Mouse (Mus musculus) thymus, adult 2 months (tissue): Measurements from ENCODE around the gene Ptprs. TPM values are rescaled to one million over a fixed set of nuclear protein-coding genes. Genes with fewer than 3 reads are reported as not detected.
A peak's percentile ranks its signal among the peaks of the same experiment; 100 is the strongest.
"Not testable (repeated sequence)": the region's sequence is repeated elsewhere in the genome, so short reads cannot be mapped to it uniquely, and the experiment has no call there.

ENCODE experiments used
- DNase-seq: peaks from one replicate; pipeline ENCODE4 v3.0.0; 2021
- H3K27ac ChIP-seq: fragments of 200-500 bp; 2 replicates; pipeline ENCODE4 v1.5.1; 2012; ENCODE audit warnings: low read length, control low read depth; ENCODE audit not compliant: control insufficient read depth, insufficient read depth
- H3K27me3 ChIP-seq: fragments of 200-500 bp; 2 replicates; pipeline ENCODE4 v1.6.1; 2012; ENCODE audit warnings: mild to moderate bottlenecking, low read length, moderate library complexity, mixed read lengths; ENCODE audit not compliant: control insufficient read depth, insufficient read depth
- H3K36me3 ChIP-seq: fragments of 200-500 bp; 2 replicates; pipeline ENCODE4 v1.6.1; 2012; ENCODE audit warnings: mild to moderate bottlenecking, low read length, moderate library complexity; ENCODE audit not compliant: control insufficient read depth, insufficient read depth
- H3K4me1 ChIP-seq: fragments of 200-500 bp; replicated peaks from 2 replicates; pipeline ENCODE4 v1.6.1; 2012; ENCODE audit warnings: low read length; ENCODE audit not compliant: control insufficient read depth, insufficient read depth
- H3K4me3 ChIP-seq: fragments of 200-500 bp; 2 replicates; pipeline ENCODE4 v1.5.1; 2012; ENCODE audit warnings: mild to moderate bottlenecking, low read length, control low read depth, moderate library complexity; ENCODE audit not compliant: control insufficient read depth, insufficient read depth
- CTCF ChIP-seq: fragments of 200-500 bp; IDR thresholded peaks from 2 replicates; pipeline ENCODE4 v1.5.1; 2012; ENCODE audit warnings: mild to moderate bottlenecking, control low read depth, low read length, moderate library complexity, borderline replicate concordance; ENCODE audit not compliant: control insufficient read depth, poor library complexity, insufficient read depth; ENCODE audit errors: extremely low read depth
- POLR2A ChIP-seq: fragments of 200-500 bp; IDR thresholded peaks from 2 replicates; pipeline ENCODE4 v1.6.1; 2012; ENCODE audit warnings: mild to moderate bottlenecking, low read length, control low read depth, moderate library complexity; ENCODE audit not compliant: control insufficient read depth, poor library complexity, insufficient read depth; ENCODE audit errors: extremely low read depth
- WGBS: fragments of 180-500 bp; shearing (Covaris S2); methylation state at CpG from one replicate; pipeline ENCODE4 v1.1.7; 2018; 5-methylcytosine and 5-hydroxymethylcytosine counted together
- polyA plus RNA-seq: library from polyadenylated mRNA; depleted of rRNA; stranded (reverse); fragments of >200 nt; gene quantifications from 2 replicates; pipeline ENCODE4 v1.2.3, GENCODE M21; 2012

The Ptprs gene
- polyA plus RNA-seq, 1 experiment, result 235 TPM

DNA sequence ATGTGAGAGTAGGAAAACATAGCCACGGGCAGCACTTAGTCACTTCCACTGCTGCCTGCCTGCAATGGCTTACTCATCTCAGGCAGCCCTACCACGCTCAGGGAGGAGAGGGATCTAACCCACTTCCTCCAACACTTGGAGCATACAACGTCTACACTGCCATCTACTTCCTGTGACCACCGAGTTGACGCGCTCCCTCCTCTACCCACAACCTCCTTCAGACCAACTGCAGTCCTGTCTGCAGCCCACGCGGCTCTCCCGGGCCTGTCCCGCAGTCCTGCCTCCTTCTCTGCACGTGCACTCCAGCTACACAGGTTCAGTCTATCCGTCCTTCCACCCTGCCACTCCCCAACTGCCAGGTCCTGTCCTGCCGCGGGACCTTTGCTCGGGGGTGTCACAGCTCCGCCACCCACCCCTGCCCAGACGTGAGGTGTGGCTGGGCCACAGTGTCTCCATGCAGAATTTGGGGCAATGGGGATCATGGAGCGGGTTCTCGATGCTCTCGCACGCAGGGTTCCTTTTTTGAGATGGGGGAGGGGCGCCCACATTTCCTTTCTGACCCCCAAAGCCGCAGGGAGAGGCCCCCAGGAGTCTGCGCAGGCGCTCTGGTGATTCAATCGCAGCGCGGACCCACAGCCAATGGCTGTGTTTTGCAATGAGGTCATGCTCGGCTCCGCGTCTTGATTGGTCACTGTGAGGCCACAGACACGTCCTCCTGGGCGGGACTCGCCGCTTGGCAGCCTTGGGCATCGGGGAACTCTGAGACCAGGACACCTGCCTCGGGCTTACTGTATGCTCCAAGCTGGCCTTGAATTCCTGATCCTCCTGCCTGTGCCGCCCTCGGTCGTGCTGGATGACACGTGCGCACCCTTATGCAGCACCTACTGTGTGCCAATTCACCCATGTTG, 31.1 kb upstream of the Ptprs start:
- peaks cover 13% of the 10 kb centered on the region for H3K4me1 ChIP-seq
- peak; percentile 46; the same call in 1 of the 2 replicates for TF ChIP-seq POLR2A
- no peak for TF ChIP-seq CTCF
- H3K27ac ChIP-seq, result peak overlapping the region; percentile 58
- H3K36me3 ChIP-seq, result no peaks in the 10 kb centered on the region
- peak; percentile 95 for DNase-seq
- H3K4me3 ChIP-seq, result peak overlapping the region; percentile 55
- WGBS, result under 1% methylated on average over 42 of the region's 42 CpGs
- peaks cover 11% of the 10 kb centered on the region; the same call in 1 of the 2 replicates for H3K27me3 ChIP-seq

DNA sequence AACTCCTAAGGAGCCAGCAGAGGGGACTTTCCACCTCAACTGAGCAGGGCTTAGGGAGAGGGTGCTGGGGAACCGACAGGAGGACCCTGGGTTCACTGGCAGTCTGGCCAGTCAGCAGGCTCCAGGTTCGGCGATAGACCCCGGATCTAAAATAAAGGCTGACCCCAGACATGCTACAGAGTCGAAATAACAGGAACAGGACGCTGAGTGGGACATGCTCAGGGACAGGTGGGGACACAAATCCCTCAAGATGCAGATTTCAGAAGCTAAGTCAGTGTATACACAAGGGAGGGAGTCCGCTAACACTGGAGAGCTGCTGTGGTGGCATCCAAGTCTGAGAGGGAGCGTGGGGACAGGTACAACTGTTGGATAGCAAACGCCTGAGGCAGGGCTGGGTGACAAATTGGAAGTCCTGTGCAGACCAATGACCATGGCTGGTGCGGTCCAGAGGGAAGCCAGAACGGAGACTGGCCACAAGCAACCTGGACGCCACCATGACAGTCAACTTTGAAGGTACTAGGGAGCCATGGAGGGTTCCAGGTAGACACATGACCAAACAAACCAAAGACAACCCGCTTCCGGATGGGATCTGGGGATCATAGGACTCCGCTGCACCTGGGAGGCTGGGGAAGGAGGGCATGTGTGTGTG, 30.3 kb upstream of the Ptprs start:
- Histone ChIP-seq H3K36me3 (no peaks in the 10 kb centered on the region), H3K27ac (no peak overlapping the region), H3K27me3 (peaks cover 8% of the 10 kb centered on the region; the same call in 1 of the 2 replicates), H3K4me3 (peak overlapping the region; percentile 55), H3K4me1 (peaks cover 13% of the 10 kb centered on the region)
- 82% methylated on average over 15 of the region's 15 CpGs for WGBS
- no peak for TF ChIP-seq POLR2A
- no peak for TF ChIP-seq CTCF
- peak; percentile 16 for DNase-seq

DNA sequence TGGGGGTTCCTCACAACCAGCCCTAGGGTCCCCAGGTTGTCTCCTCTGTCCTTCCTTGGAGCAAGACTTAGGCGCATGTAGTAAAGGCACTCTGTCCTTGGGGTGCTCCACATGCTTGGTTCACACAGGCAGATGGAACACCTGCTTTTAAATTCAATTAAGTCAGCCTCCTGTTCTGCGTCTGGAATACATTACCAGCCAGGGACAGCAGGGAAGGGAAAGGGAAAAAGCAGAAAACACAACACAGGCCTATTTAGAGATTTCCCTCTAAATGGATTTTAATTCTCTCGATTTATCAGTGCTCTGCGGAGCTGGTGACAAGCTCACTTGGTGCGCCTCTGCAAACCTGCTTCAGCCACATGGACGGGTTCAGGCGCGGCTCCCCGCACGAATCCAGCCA, 29.1 kb upstream of the Ptprs start:
- H3K27me3 ChIP-seq, result 0 out of 2 replicates have a peak, but pooled peaks cover under 1% of the 10 kb centered on the region
- H3K4me1 ChIP-seq, result peaks cover 9% of the 10 kb centered on the region
- no peak overlapping the region for H3K27ac ChIP-seq
- DNase-seq, result no peak
- WGBS, result 95% methylated on average over 10 of the region's 10 CpGs
- no peak for TF ChIP-seq POLR2A
- TF ChIP-seq CTCF, result no peak
- H3K36me3 ChIP-seq, result no peaks in the 10 kb centered on the region
- H3K4me3 ChIP-seq, result no peak overlapping the region

DNA sequence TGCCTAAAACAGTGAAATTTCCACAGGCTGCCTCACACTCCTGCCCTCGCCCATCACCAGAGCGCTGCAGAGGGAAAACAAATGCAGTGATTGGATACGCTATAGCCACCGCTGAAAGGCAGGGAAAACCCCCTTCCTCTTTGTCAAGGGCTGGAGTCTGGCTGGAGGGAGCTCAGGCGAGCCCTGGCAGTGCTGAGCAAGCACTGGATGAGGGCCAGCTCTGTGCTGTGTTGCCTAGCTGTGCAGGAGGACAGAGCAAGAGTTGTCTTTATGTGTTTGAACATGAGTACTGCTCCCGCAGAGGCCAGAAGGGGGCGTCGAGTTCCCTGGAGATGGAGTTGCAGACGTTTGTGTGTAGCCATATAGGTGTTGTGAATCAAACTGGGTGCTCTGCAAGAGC, 26.2 kb upstream of the Ptprs start:
- Histone ChIP-seq H3K4me3 (no peak overlapping the region), H3K27me3 (no peaks in the 10 kb centered on the region), H3K4me1 (peaks cover 7% of the 10 kb centered on the region), H3K27ac (no peak overlapping the region), H3K36me3 (no peaks in the 10 kb centered on the region)
- 43% methylated on average over 9 of the region's 9 CpGs for WGBS
- no peak for DNase-seq
- TF ChIP-seq POLR2A (no peak), CTCF (no peak)

DNA sequence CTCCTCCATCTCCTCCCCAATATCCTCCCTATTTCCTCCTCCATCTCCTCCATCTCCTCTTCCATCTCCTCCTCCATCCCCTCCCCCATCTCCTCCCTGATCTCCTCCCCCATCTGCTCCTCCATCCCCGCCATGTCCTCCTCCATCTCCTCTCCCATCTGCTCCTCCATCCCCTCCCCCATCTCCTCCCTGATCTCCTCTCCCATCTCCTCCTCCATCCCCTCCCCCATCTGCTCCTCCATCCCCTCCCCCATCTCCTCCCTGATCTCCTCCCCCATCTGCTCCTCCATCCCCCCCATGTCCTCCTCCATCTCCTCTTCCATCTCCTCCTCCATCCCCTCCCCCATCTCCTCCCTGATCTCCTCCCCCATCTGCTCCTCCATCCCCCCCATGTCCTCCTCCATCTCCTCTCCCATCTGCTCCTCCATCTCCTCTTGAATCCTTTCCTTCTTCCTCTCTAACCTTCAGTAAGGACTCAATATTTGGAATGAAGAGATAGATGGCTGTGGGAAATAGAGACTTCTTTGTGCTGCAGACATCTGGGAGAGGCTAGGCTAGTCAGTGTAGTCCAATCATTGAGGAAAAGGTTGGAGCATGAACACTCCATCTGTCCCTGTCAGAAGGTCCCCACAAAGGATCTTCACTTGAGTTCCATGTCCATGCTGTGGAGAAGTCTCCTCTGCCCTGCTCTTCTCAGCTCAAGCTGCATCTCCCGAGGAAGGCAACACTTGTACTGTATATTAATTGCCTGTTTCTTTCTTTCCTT, 25.5 kb upstream of the Ptprs start:
- H3K36me3 ChIP-seq, H3K27me3 ChIP-seq, H3K4me3 ChIP-seq, H3K27ac ChIP-seq, DNase-seq, H3K4me1 ChIP-seq: not testable (repeated sequence)
- 65% methylated on average over 2 of the region's 2 CpGs for WGBS

DNA sequence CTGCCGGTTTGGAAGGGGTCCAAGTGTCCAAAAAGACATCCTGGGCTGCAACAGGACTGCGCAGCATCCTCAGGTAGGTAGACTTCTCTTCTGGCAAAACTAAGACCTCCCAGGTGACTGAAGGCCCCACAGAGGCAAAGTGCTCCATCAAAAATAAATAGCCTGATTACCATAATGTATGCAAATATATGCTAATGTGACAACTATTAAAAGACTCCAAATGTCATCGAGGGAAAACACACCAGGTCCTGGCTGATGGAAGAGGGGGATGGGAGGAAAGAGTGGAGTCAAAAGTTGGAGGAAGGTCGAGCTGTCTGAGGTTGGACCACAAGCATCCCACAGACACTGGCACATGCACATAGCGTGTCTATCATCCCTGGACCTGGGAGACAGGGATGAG, 22.9 kb upstream of the Ptprs start:
- H3K36me3 ChIP-seq, result no peaks in the 10 kb centered on the region
- H3K4me1 ChIP-seq, result no peaks in the 10 kb centered on the region
- DNase-seq, result no peak
- no peaks in the 10 kb centered on the region for H3K27me3 ChIP-seq
- H3K27ac ChIP-seq, result no peak overlapping the region
- 75% methylated on average over 5 of the region's 5 CpGs for WGBS
- H3K4me3 ChIP-seq, result no peak overlapping the region
- no peak for TF ChIP-seq CTCF
- TF ChIP-seq POLR2A, result no peak
